Mouse (Mus musculus) bone marrow, adult 2 months (tissue): ENCODE data around the gene Cnksr1. TPM values are rescaled to one million over a fixed set of nuclear protein-coding genes. Genes with fewer than 3 reads are reported as not detected.

Experiments
- H3K27ac ChIP-seq: fragments of 200-500 bp; 2 replicates; pipeline ENCODE4 v1.5.1; 2012; ENCODE audit warnings: low read depth, mild to moderate bottlenecking, control low read depth, inconsistent platforms, low read length; ENCODE audit not compliant: control insufficient read depth, poor library complexity, insufficient read depth
- H3K4me1 ChIP-seq: fragments of 200-500 bp; 2 replicates; pipeline ENCODE4 v1.6.1; 2011; ENCODE audit warnings: low read length; ENCODE audit not compliant: control insufficient read depth, insufficient read depth
- H3K4me3 ChIP-seq: fragments of 200-500 bp; replicated peaks from 2 replicates; pipeline ENCODE3; 2011; ENCODE audit warnings: mild to moderate bottlenecking, low read depth, low read length, control low read depth; ENCODE audit not compliant: control insufficient read depth
- CTCF ChIP-seq: fragments of 200-500 bp; IDR thresholded peaks from 2 replicates; pipeline ENCODE4 v1.5.1; 2011; ENCODE audit warnings: low read length, control low read depth; ENCODE audit not compliant: control insufficient read depth, insufficient read depth
- POLR2A ChIP-seq: fragments of 200-500 bp; IDR thresholded peaks from 2 replicates; pipeline ENCODE4 v1.6.1; 2011; ENCODE audit warnings: low read depth, mild to moderate bottlenecking, control low read depth, low read length, borderline replicate concordance; ENCODE audit not compliant: control insufficient read depth
- WGBS: fragments of 180-500 bp; shearing (Covaris S2); methylation state at CpG from one replicate; pipeline ENCODE4 v1.1.7; 2018; 5-methylcytosine and 5-hydroxymethylcytosine counted together
- polyA plus RNA-seq: library from polyadenylated mRNA; stranded (reverse); fragments of >200 nt; gene quantifications from 2 replicates; pipeline ENCODE4 v1.2.4, GENCODE M21; 2011; ENCODE audit warnings: low replicate concordance; ENCODE audit not compliant: missing spikeins, insufficient read depth, insufficient read length

Cnksr1 gene
- polyA plus RNA-seq, 1 experiment, result not detected

- TF ChIP-seq POLR2A (no peak), CTCF (peak; percentile 71)
- Histone ChIP-seq H3K27ac (peak overlapping the region; percentile 3; the same call in 1 of the 2 replicates), H3K4me3 (no peak overlapping the region), H3K4me1 (peaks cover 2% of the 10 kb centered on the region; the same call in 1 of the 2 replicates)
- WGBS, result 7% methylated on average over 30 of the region's 30 CpGs
Measured at GRCm38 (mm10) chr4:134249651-134250050, 11.5 kb upstream of the Cnksr1 start.

GRCm38 (mm10) chr4:134246719-134247258, 8.6 kb upstream of the Cnksr1 start, which contains the start of gene Gm30191:
Gene Gm30191, plus strand, starts transcription at chr4:134246935.
- TF ChIP-seq POLR2A (no peak), CTCF (no peak)
- Histone ChIP-seq H3K4me3 (no peak within 1 kb of the TSS), H3K27ac (no peak within 1 kb of the TSS), H3K4me1 (peaks cover 3% of the 10 kb centered on the region; the same call in 1 of the 2 replicates)
- 82% methylated on average over 7 of the region's 7 CpGs for WGBS

- WGBS, result 61% methylated on average over 4 of the region's 4 CpGs
- no peak overlapping the region for H3K27ac ChIP-seq
- no peak for TF ChIP-seq CTCF
- no peak for TF ChIP-seq POLR2A
- H3K4me3 ChIP-seq, result no peak overlapping the region
- peaks cover 3% of the 10 kb centered on the region; the same call in 1 of the 2 replicates for H3K4me1 ChIP-seq
Measured at GRCm38 (mm10) chr4:134246256-134246655, 8.1 kb upstream of the Cnksr1 start.

- TF ChIP-seq POLR2A, result peak; percentile 62; the same call in 1 of the 2 replicates
- peak; percentile 77 for TF ChIP-seq CTCF
- Histone ChIP-seq H3K4me3 (peak within 1 kb of the TSS; percentile 90), H3K27ac (no peak within 1 kb of the TSS), H3K4me1 (peaks cover 3% of the 10 kb centered on the region; the same call in 1 of the 2 replicates)
- WGBS, result under 1% methylated on average over 60 of the region's 60 CpGs
Measured at GRCm38 (mm10) chr4:134245148-134245843, 7.1 kb upstream of the Cnksr1 start, which contains the start of gene Zfp593. Gene Zfp593, minus strand, starts transcription at chr4:134245592.

GRCm38 (mm10) chr4:134243516-134244250, 5.5 kb upstream of the Cnksr1 start, which contains the start of gene E130218I03Rik:
Gene E130218I03Rik, plus strand, starts transcription at chr4:134243662.
- TF ChIP-seq POLR2A (no peak), CTCF (no peak)
- H3K4me3 ChIP-seq, result no peak within 1 kb of the TSS
- 87% methylated on average over 17 of the region's 17 CpGs for WGBS
- peaks cover 3% of the 10 kb centered on the region; the same call in 1 of the 2 replicates for H3K4me1 ChIP-seq
- no peak within 1 kb of the TSS; the same call in 1 of the 2 replicates for H3K27ac ChIP-seq

GRCm38 (mm10) chr4:134238686-134239085, 487 bp upstream of the Cnksr1 start:
- H3K4me3 ChIP-seq, result no peak overlapping the region
- no peak for TF ChIP-seq POLR2A
- no peak for TF ChIP-seq CTCF
- 11% methylated on average over 10 of the region's 10 CpGs for WGBS
- no peaks in the 10 kb centered on the region for H3K4me1 ChIP-seq
- no peak overlapping the region for H3K27ac ChIP-seq

- Histone ChIP-seq H3K4me1 (no peaks in the 10 kb centered on the region), H3K4me3 (no peak overlapping the region), H3K27ac (no peak overlapping the region)
- TF ChIP-seq POLR2A, result no peak
- TF ChIP-seq CTCF, result no peak
- WGBS, result 69% methylated on average over 19 of the region's 19 CpGs
Measured at GRCm38 (mm10) chr4:134237582-134238278, 469 bp downstream of the Cnksr1 start.

GRCm38 (mm10) chr4:134234876-134235275, 3.3 kb downstream of the Cnksr1 start:
- H3K27ac ChIP-seq, result no peak overlapping the region
- H3K4me1 ChIP-seq, result no peaks in the 10 kb centered on the region
- no peak overlapping the region for H3K4me3 ChIP-seq
- TF ChIP-seq CTCF (no peak), POLR2A (no peak)
- WGBS, result 67% methylated on average over 5 of the region's 5 CpGs
